Mouse (Mus musculus): ENCODE measurements around the gene Prss48. TPM values are rescaled to one million over a fixed set of nuclear protein-coding genes. Genes with fewer than 3 reads are reported as not detected.

Prss48 gene
- polyA plus RNA-seq, 1 experiment, result not detected

GRCm38 (mm10) chr3:86028658-86029375 is 26.5 kb upstream of the Prss48 start:
- Histone ChIP-seq H3K27ac (ENCODE audit: insufficient read depth, low read depth, low read length) (no peak overlapping the region), H3K4me1 (ENCODE audit: control insufficient read depth, insufficient read depth, low read length) (peaks cover 2% of the 10 kb centered on the region; the same call in 1 of the 2 replicates), H3K4me3 (ENCODE audit: insufficient read depth, low read depth, low read length) (no peak overlapping the region)
- 86% methylated on average over 15 of the region's 15 CpGs for WGBS
- TF ChIP-seq CTCF (IDR thresholded peaks at IDR 0.05; ENCODE audit: insufficient read depth, low read depth, low read length), result no peak

- Histone ChIP-seq H3K4me3 (ENCODE audit: insufficient read depth, low read depth, low read length) (no peak overlapping the region), H3K4me1 (ENCODE audit: control insufficient read depth, insufficient read depth, low read length) (peaks cover 2% of the 10 kb centered on the region; the same call in 1 of the 2 replicates), H3K27ac (ENCODE audit: insufficient read depth, low read depth, low read length) (no peak overlapping the region)
- TF ChIP-seq CTCF (IDR thresholded peaks at IDR 0.05; ENCODE audit: insufficient read depth, low read depth, low read length), result no peak
- no peak for TF ChIP-seq POLR2A (IDR thresholded peaks at IDR 0.05; ENCODE audit: insufficient read depth, low read depth, low read length)
- 94% methylated on average over 20 of the region's 20 CpGs for WGBS
Observed at GRCm38 (mm10) chr3:86025341-86026137, 23.2 kb upstream of the Prss48 start.

- WGBS, result 93% methylated on average over 12 of the region's 12 CpGs
- Histone ChIP-seq H3K4me3 (ENCODE audit: insufficient read depth, low read depth, low read length) (no peak overlapping the region), H3K4me1 (ENCODE audit: control insufficient read depth, insufficient read depth, low read length) (peaks cover 2% of the 10 kb centered on the region; the same call in 1 of the 2 replicates), H3K27ac (ENCODE audit: insufficient read depth, low read depth, low read length) (no peak overlapping the region)
- no peak for TF ChIP-seq POLR2A (IDR thresholded peaks at IDR 0.05; ENCODE audit: insufficient read depth, low read depth, low read length)
- TF ChIP-seq CTCF (IDR thresholded peaks at IDR 0.05; ENCODE audit: insufficient read depth, low read depth, low read length), result no peak
Observed at GRCm38 (mm10) chr3:86024065-86024795, 21.9 kb upstream of the Prss48 start.

GRCm38 (mm10) chr3:86021651-86022050 is 19.4 kb upstream of the Prss48 start:
- TF ChIP-seq CTCF (IDR thresholded peaks at IDR 0.05; ENCODE audit: insufficient read depth, low read depth, low read length), result no peak
- TF ChIP-seq POLR2A (IDR thresholded peaks at IDR 0.05; ENCODE audit: insufficient read depth, low read depth, low read length), result no peak
- Histone ChIP-seq H3K4me1 (ENCODE audit: control insufficient read depth, insufficient read depth, low read length) (peaks cover 2% of the 10 kb centered on the region; the same call in 1 of the 2 replicates), H3K4me3 (ENCODE audit: insufficient read depth, low read depth, low read length) (no peak overlapping the region), H3K27ac (ENCODE audit: insufficient read depth, low read depth, low read length) (no peak overlapping the region)
- 89% methylated on average over 4 of the region's 4 CpGs for WGBS

- Histone ChIP-seq H3K4me3 (ENCODE audit: insufficient read depth, low read depth, low read length) (no peak overlapping the region), H3K27ac (ENCODE audit: insufficient read depth, low read depth, low read length) (no peak overlapping the region), H3K4me1 (ENCODE audit: control insufficient read depth, insufficient read depth, low read length) (peaks cover 2% of the 10 kb centered on the region; the same call in 1 of the 2 replicates)
- 69% methylated on average over 16 of the region's 16 CpGs for WGBS
- no peak for TF ChIP-seq CTCF (IDR thresholded peaks at IDR 0.05; ENCODE audit: insufficient read depth, low read depth, low read length)
- TF ChIP-seq POLR2A (IDR thresholded peaks at IDR 0.05; ENCODE audit: insufficient read depth, low read depth, low read length), result no peak
Observed at GRCm38 (mm10) chr3:86020921-86021650, 18.8 kb upstream of the Prss48 start.

- no peak for TF ChIP-seq CTCF (IDR thresholded peaks at IDR 0.05; ENCODE audit: insufficient read depth, low read depth, low read length)
- no peak for TF ChIP-seq POLR2A (IDR thresholded peaks at IDR 0.05; ENCODE audit: insufficient read depth, low read depth, low read length)
- H3K4me1 ChIP-seq (ENCODE audit: control insufficient read depth, insufficient read depth, low read length), result peaks cover 2% of the 10 kb centered on the region; the same call in 1 of the 2 replicates
- H3K4me3 ChIP-seq (ENCODE audit: insufficient read depth, low read depth, low read length), result no peak overlapping the region
- H3K27ac ChIP-seq (ENCODE audit: insufficient read depth, low read depth, low read length), result no peak overlapping the region
- 73% methylated on average over 8 of the region's 8 CpGs for WGBS
Observed at GRCm38 (mm10) chr3:86017484-86017883, 15.2 kb upstream of the Prss48 start.

GRCm38 (mm10) chr3:86016965-86017364 is 14.7 kb upstream of the Prss48 start:
- 100% methylated on average over 1 of the region's 1 CpGs for WGBS
- H3K4me3 ChIP-seq (ENCODE audit: insufficient read depth, low read depth, low read length), result no peak overlapping the region
- TF ChIP-seq POLR2A (IDR thresholded peaks at IDR 0.05; ENCODE audit: insufficient read depth, low read depth, low read length) (no peak), CTCF (IDR thresholded peaks at IDR 0.05; ENCODE audit: insufficient read depth, low read depth, low read length) (no peak)
- H3K4me1 ChIP-seq (ENCODE audit: control insufficient read depth, insufficient read depth, low read length), result peaks cover 2% of the 10 kb centered on the region; the same call in 1 of the 2 replicates
- no peak overlapping the region for H3K27ac ChIP-seq (ENCODE audit: insufficient read depth, low read depth, low read length)

- TF ChIP-seq POLR2A (IDR thresholded peaks at IDR 0.05; ENCODE audit: insufficient read depth, low read depth, low read length) (no peak), CTCF (IDR thresholded peaks at IDR 0.05; ENCODE audit: insufficient read depth, low read depth, low read length) (no peak)
- no peak overlapping the region for H3K4me3 ChIP-seq (ENCODE audit: insufficient read depth, low read depth, low read length)
- 85% methylated on average over 10 of the region's 10 CpGs for WGBS
- no peak overlapping the region for H3K27ac ChIP-seq (ENCODE audit: insufficient read depth, low read depth, low read length)
- H3K4me1 ChIP-seq (ENCODE audit: control insufficient read depth, insufficient read depth, low read length), result no peaks in the 10 kb centered on the region
Observed at GRCm38 (mm10) chr3:86013837-86014236, 11.5 kb upstream of the Prss48 start.

Measured in olfactory bulb, adult 2 months (tissue).